Mouse (Mus musculus): ENCODE data around the gene Slc6a13. TPM values are rescaled to one million over a fixed set of nuclear protein-coding genes. Genes with fewer than 3 reads are reported as not detected.

Slc6a13 gene
- 20.3 and 30.9 TPM in 2 replicates for polyA plus RNA-seq (2014; fragmentation: Nextera tagmentation; extraction: Ambion mirVana)

DNA sequence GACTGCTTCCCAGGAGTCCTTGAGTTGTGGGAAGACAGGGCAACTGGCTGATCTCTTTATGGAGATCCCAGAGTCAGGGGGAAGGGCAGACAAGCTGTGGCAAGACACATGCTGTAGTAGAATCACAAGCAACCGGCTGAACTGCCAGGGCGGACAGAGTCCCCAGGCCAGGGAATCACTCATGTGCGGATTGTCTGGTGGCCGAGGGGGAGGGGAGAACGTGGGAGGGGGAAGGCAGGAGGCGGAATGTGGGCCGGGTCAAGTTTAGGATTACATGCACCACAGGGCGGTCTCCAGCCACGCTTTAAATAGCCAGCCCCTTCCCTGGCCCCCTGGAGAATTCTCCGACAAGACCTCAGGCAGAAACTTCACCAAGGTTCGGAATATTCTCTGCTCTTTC is at the start of gene Slc6a13:
TSS of gene Slc6a13 (plus strand) at position 274 of the 400 bp plus-strand sequence.
- peak; percentile 1 for DNase-seq (ENCODE audit: low spot score)
- no peak for ATAC-seq
- Histone ChIP-seq H3K4me2 (ENCODE audit: low read length) (no peak within 1 kb of the TSS), H3K27me3 (replicated peaks; ENCODE audit: control insufficient read depth, insufficient read depth, low read length) (no peaks in the 10 kb centered on the region), H3K9ac (ENCODE audit: low read length) (no peak within 1 kb of the TSS), H3K4me3 (ENCODE audit: low read depth, low read length) (no peak within 1 kb of the TSS), H3K9me3 (replicated peaks; ENCODE audit: control insufficient read depth, low read length) (no peaks in the 10 kb centered on the region), H3K36me3 (ENCODE audit: control insufficient read depth, insufficient read depth, low read length) (no peaks in the 10 kb centered on the region), H3K27ac (ENCODE audit: low read depth, low read length) (no peak within 1 kb of the TSS), H3K4me1 (ENCODE audit: control insufficient read depth, insufficient read depth, low read length) (no peaks in the 10 kb centered on the region)
- WGBS = 6% methylated on average over 10 of the region's 11 CpGs

DNA sequence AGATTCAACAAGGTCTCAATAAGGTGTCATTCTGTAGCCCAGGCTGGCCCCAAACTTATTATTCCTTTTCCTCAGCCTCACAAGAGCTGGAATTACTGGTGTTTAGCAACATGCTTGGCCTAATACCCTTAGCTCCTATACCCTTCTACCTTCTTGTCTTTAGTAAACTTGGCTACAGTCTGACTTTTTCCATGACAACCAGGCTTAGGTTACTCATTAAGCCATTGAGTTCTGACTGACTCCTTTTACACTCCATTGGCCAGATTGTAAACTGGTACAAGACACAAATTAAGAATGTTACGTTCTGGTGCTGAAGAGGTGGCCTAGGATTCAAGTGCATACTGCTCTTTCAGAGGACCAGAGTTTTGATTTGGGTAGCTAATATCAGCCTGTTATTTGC is 49.6 kb upstream of the Slc6a13 start:
- WGBS = 53% methylated on average over 1 of the region's 1 CpGs

DNA sequence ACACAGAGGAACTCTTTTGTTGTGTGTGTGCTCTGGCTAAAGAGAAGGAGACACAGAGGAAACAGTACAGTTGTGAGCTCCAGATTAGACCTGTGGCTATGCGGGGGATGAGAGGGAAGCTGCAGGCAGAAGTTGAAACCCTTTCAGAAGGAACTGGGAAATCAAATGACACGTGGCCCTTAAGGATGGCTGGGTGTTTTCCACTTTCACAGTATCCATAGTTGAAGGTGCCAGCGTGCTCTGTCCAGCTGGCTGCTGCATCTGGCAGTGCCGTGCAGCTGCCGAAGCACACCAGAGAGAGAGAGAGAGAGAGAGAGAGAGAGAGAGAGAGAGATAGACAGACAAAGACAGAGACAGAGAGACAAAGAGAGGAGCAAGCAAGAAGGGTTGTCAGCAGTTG is 48.8 kb upstream of the Slc6a13 start:
- H3K4me1 ChIP-seq (ENCODE audit: control insufficient read depth, insufficient read depth, low read length) = no peaks in the 10 kb centered on the region
- ATAC-seq = no peak
- 62% methylated on average over 5 of the region's 5 CpGs for WGBS

More for the DNA sequence above, 49.6 kb upstream of the Slc6a13 start:
- Histone ChIP-seq H3K27ac (ENCODE audit: low read depth, low read length) (no peak overlapping the region), H3K4me3 (ENCODE audit: low read depth, low read length) (no peak overlapping the region), H3K27me3 (replicated peaks; ENCODE audit: control insufficient read depth, insufficient read depth, low read length) (no peaks in the 10 kb centered on the region), H3K9ac (ENCODE audit: low read length) (no peak overlapping the region), H3K4me1 (ENCODE audit: control insufficient read depth, insufficient read depth, low read length) (peaks cover 3% of the 10 kb centered on the region; the same call in 1 of the 2 replicates), H3K36me3 (ENCODE audit: control insufficient read depth, insufficient read depth, low read length) (no peaks in the 10 kb centered on the region), H3K9me3 (replicated peaks; ENCODE audit: control insufficient read depth, low read length) (no peaks in the 10 kb centered on the region), H3K4me2 (ENCODE audit: low read length) (no peak overlapping the region)
- DNase-seq (ENCODE audit: low spot score) (no peak), ATAC-seq (no peak)

DNA sequence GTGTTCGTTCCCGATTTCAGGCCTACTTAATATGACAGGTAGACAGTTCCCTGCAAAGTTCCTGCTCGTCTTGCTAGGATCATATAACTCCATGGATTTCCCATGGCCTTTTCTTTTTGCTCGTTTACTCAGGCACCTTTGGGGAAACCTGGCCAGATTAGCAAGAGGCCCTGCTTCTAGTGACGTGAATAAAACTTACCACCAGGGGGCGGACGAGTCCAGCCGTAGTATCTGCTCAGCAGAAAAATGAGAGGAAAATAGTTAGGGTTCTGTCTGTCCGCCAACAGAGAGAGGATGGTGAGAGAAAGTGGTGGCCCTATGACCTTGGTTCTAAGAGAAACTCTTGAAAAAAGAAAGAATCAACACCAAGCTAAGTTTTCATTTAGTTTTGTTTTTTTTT is 39.5 kb upstream of the Slc6a13 start:
- H3K4me2 ChIP-seq (ENCODE audit: low read length) = no peak overlapping the region
- H3K9me3 ChIP-seq (replicated peaks; ENCODE audit: control insufficient read depth, low read length) = peaks cover 3% of the 10 kb centered on the region; the same call in 1 of the 2 replicates
- H3K27ac ChIP-seq (ENCODE audit: low read depth, low read length) = no peak overlapping the region
- H3K4me3 ChIP-seq (ENCODE audit: low read depth, low read length) = no peak overlapping the region
- H3K27me3 ChIP-seq (replicated peaks; ENCODE audit: control insufficient read depth, insufficient read depth, low read length) = no peaks in the 10 kb centered on the region
- 34% methylated on average over 9 of the region's 9 CpGs for WGBS
- no peaks in the 10 kb centered on the region for H3K4me1 ChIP-seq (ENCODE audit: control insufficient read depth, insufficient read depth, low read length)
- no peak for ATAC-seq
- H3K36me3 ChIP-seq (ENCODE audit: control insufficient read depth, insufficient read depth, low read length) = no peaks in the 10 kb centered on the region
- no peak overlapping the region for H3K9ac ChIP-seq (ENCODE audit: low read length)
- DNase-seq (ENCODE audit: low spot score) = peak; percentile 76

More for the DNA sequence above, 48.8 kb upstream of the Slc6a13 start:
- H3K27me3 ChIP-seq (replicated peaks; ENCODE audit: control insufficient read depth, insufficient read depth, low read length) = no peaks in the 10 kb centered on the region
- no peak for DNase-seq (ENCODE audit: low spot score)
- no peak overlapping the region for H3K27ac ChIP-seq (ENCODE audit: low read depth, low read length)
- no peak overlapping the region for H3K4me3 ChIP-seq (ENCODE audit: low read depth, low read length)
- no peak overlapping the region for H3K9ac ChIP-seq (ENCODE audit: low read length)
- no peaks in the 10 kb centered on the region for H3K36me3 ChIP-seq (ENCODE audit: control insufficient read depth, insufficient read depth, low read length)
- H3K9me3 ChIP-seq (replicated peaks; ENCODE audit: control insufficient read depth, low read length) = no peaks in the 10 kb centered on the region
- H3K4me2 ChIP-seq (ENCODE audit: low read length) = no peak overlapping the region

DNA sequence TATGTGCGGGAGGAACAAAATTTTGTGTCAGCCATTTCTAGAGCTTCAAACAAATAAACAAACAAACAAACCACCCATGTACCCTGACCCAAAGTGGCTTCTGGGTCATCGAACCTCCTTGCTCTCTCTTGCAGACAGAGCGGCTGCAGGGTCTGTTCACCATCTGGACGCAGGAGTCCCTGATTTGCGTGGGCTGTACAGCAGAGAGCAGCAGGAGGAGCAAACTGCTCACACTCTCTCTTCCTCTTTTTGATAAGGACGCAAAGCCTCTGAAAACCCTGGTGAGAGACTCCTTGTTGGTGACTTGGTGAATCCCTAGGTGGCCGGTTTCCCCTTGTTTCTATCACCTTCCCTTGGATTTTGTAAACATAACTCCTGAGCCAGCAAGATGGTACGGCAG is 38.8 kb upstream of the Slc6a13 start:
- Histone ChIP-seq H3K4me1 (ENCODE audit: control insufficient read depth, insufficient read depth, low read length) (no peaks in the 10 kb centered on the region), H3K9ac (ENCODE audit: low read length) (no peak overlapping the region), H3K27me3 (replicated peaks; ENCODE audit: control insufficient read depth, insufficient read depth, low read length) (no peaks in the 10 kb centered on the region), H3K27ac (ENCODE audit: low read depth, low read length) (no peak overlapping the region), H3K36me3 (ENCODE audit: control insufficient read depth, insufficient read depth, low read length) (no peaks in the 10 kb centered on the region), H3K9me3 (replicated peaks; ENCODE audit: control insufficient read depth, low read length) (peaks cover 3% of the 10 kb centered on the region; the same call in 1 of the 2 replicates), H3K4me3 (ENCODE audit: low read depth, low read length) (no peak overlapping the region), H3K4me2 (ENCODE audit: low read length) (no peak overlapping the region)
- no peak for DNase-seq (ENCODE audit: low spot score)
- 87% methylated on average over 8 of the region's 8 CpGs for WGBS
- no peak for ATAC-seq

DNA sequence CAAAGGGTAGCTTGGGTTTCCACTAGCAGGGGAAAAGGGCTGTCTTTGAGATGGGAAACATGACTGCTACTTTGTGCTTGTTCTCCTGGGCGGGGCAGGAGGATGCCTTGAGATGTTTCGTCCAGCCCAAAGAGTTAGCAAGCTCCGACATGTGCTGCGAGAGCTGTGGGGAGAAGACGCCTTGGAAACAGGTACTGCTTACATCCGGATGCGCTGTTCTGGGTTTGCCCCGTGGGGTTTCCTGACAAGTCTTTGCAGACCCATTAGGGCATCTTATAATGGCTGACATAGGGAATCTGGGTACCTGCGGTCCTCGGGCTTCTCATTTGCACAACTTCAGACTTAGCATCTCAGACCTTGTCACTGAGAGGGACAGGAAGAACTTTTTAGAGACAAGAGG is 38.0 kb upstream of the Slc6a13 start:
- Histone ChIP-seq H3K4me3 (ENCODE audit: low read depth, low read length) (no peak overlapping the region), H3K27me3 (replicated peaks; ENCODE audit: control insufficient read depth, insufficient read depth, low read length) (no peaks in the 10 kb centered on the region), H3K4me1 (ENCODE audit: control insufficient read depth, insufficient read depth, low read length) (no peaks in the 10 kb centered on the region), H3K36me3 (ENCODE audit: control insufficient read depth, insufficient read depth, low read length) (no peaks in the 10 kb centered on the region), H3K9me3 (replicated peaks; ENCODE audit: control insufficient read depth, low read length) (peaks cover 3% of the 10 kb centered on the region; the same call in 1 of the 2 replicates), H3K27ac (ENCODE audit: low read depth, low read length) (no peak overlapping the region), H3K9ac (ENCODE audit: low read length) (no peak overlapping the region), H3K4me2 (ENCODE audit: low read length) (no peak overlapping the region)
- DNase-seq (ENCODE audit: low spot score) (no peak), ATAC-seq (no peak)
- WGBS = 89% methylated on average over 10 of the region's 10 CpGs

DNA sequence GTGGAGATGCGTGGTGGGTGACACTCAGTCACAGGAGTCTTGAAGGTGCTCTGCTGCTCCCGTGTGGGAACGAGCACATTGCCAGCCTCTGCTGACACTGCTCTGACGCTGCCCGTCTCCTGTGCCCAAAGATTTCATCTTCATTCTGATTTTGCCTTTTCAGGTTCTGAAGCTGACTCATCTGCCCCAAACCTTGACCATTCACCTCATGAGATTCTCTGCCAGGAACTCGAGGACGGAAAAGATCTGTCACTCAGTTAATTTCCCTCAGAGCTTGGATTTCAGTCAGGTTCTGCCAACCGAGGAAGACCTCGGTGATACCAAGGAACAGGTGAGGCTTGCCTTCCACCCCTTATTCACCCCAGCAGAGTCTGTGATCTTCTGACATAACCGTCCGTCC is 37.5 kb upstream of the Slc6a13 start:
- H3K4me2 ChIP-seq (ENCODE audit: low read length) = no peak overlapping the region
- no peaks in the 10 kb centered on the region for H3K4me1 ChIP-seq (ENCODE audit: control insufficient read depth, insufficient read depth, low read length)
- H3K36me3 ChIP-seq (ENCODE audit: control insufficient read depth, insufficient read depth, low read length) = no peaks in the 10 kb centered on the region
- WGBS = 93% methylated on average over 11 of the region's 11 CpGs
- H3K9ac ChIP-seq (ENCODE audit: low read length) = no peak overlapping the region
- H3K9me3 ChIP-seq (replicated peaks; ENCODE audit: control insufficient read depth, low read length) = peaks cover 3% of the 10 kb centered on the region; the same call in 1 of the 2 replicates
- H3K4me3 ChIP-seq (ENCODE audit: low read depth, low read length) = no peak overlapping the region
- H3K27ac ChIP-seq (ENCODE audit: low read depth, low read length) = no peak overlapping the region
- no peak for DNase-seq (ENCODE audit: low spot score)
- no peak for ATAC-seq
- H3K27me3 ChIP-seq (replicated peaks; ENCODE audit: control insufficient read depth, insufficient read depth, low read length) = no peaks in the 10 kb centered on the region

DNA sequence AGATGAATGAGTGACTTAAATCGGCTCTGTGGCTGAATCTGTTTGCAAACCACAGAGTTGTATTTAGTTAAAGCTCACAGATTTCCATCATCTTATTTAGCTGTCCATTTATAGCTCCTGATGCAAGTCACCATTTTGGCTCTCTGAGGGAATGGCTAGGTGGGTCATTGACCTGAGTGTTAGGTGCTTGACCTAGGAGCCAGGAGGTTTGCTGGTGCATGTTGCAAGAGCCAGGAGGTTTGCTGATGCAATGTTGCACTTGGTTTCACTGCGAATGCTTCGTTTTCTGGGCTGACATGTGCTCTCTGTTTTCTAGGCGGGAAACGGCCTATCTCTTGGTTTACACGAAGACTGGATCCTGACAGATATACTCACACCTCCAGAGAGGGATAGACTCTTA is 29.9 kb upstream of the Slc6a13 start:
- WGBS = 86% methylated on average over 6 of the region's 6 CpGs

DNA sequence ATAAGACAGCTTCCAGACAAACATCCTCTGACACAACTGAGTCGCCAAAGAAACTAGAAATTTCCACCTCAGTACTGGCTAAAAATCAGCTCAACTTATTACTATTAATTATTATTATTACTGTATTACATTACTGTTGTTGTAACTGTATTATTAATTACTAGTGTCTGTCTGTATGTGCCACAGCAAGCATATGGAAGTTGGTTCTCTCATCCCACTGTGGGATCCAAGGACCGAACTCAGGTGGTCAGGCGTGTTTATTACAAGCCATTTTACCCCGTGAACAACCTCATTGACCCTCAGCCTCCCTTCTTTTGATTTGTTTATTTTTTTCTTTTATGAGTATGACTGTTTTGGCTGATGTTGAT is 28.3 kb upstream of the Slc6a13 start:
- H3K4me2 ChIP-seq (ENCODE audit: low read length) = peak overlapping the region; percentile 57; the same call in 1 of the 2 replicates
- no peaks in the 10 kb centered on the region for H3K9me3 ChIP-seq (replicated peaks; ENCODE audit: control insufficient read depth, low read length)
- H3K27me3 ChIP-seq (replicated peaks; ENCODE audit: control insufficient read depth, insufficient read depth, low read length) = 0 out of 2 replicates have a peak, but pooled peaks cover 3% of the 10 kb centered on the region
- no peaks in the 10 kb centered on the region for H3K36me3 ChIP-seq (ENCODE audit: control insufficient read depth, insufficient read depth, low read length)
- no peak; the same call in 1 of the 2 replicates for ATAC-seq
- WGBS = 12% methylated on average over 4 of the region's 4 CpGs
- H3K9ac ChIP-seq (ENCODE audit: low read length) = no peak overlapping the region
- H3K4me3 ChIP-seq (ENCODE audit: low read depth, low read length) = no peak overlapping the region
- no peaks in the 10 kb centered on the region for H3K4me1 ChIP-seq (ENCODE audit: control insufficient read depth, insufficient read depth, low read length)
- no peak overlapping the region for H3K27ac ChIP-seq (ENCODE audit: low read depth, low read length)
- DNase-seq (ENCODE audit: low spot score) = no peak

More for the DNA sequence above, 29.9 kb upstream of the Slc6a13 start:
- H3K4me3 ChIP-seq (ENCODE audit: low read depth, low read length) = no peak overlapping the region
- no peaks in the 10 kb centered on the region for H3K36me3 ChIP-seq (ENCODE audit: control insufficient read depth, insufficient read depth, low read length)
- ATAC-seq = no peak
- H3K27ac ChIP-seq (ENCODE audit: low read depth, low read length) = no peak overlapping the region
- no peaks in the 10 kb centered on the region for H3K9me3 ChIP-seq (replicated peaks; ENCODE audit: control insufficient read depth, low read length)
- no peak overlapping the region for H3K4me2 ChIP-seq (ENCODE audit: low read length)
- DNase-seq (ENCODE audit: low spot score) = no peak
- no peak overlapping the region for H3K9ac ChIP-seq (ENCODE audit: low read length)
- H3K27me3 ChIP-seq (replicated peaks; ENCODE audit: control insufficient read depth, insufficient read depth, low read length) = 0 out of 2 replicates have a peak, but pooled peaks cover 3% of the 10 kb centered on the region
- no peaks in the 10 kb centered on the region for H3K4me1 ChIP-seq (ENCODE audit: control insufficient read depth, insufficient read depth, low read length)
